Mouse (Mus musculus) liver, embryonic 14.5 days (tissue): ENCODE results near the gene Gm49380. TPM values are rescaled to one million over a fixed set of nuclear protein-coding genes. Genes with fewer than 3 reads are reported as not detected.
A peak's percentile ranks its signal among the peaks of the same experiment; 100 is the strongest.

Experiments
- ATAC-seq: fragments of 200-750 bp; cut with Nextera tagmentation; 2 replicates; pipeline ENCODE4 v1.8.0; 2017; ENCODE audit warnings: moderate number of reproducible peaks, mild to moderate bottlenecking, moderate library complexity; ENCODE audit not compliant: insufficient read depth
- DNase-seq, 3 experiments: peaks; one replicate each; pipeline ENCODE4 v3.0.0-alpha.2; 2012 to 2013; ENCODE audit warnings: low read depth in 3 of 3, low spot score in 3 of 3
- H3K27ac ChIP-seq: fragments of 300-500 bp; sonication (generic); 2 replicates; pipeline ENCODE4 v1.5.1; 2014; ENCODE audit warnings: moderate library complexity, mild to moderate bottlenecking, control low read depth, inconsistent platforms
- H3K27me3 ChIP-seq: fragments of 300-500 bp; sonication (generic); 2 replicates; pipeline ENCODE4 v1.6.1; 2014; ENCODE audit warnings: mild to moderate bottlenecking, low read length, moderate library complexity; ENCODE audit not compliant: control insufficient read depth, insufficient read depth
- H3K36me3 ChIP-seq: fragments of 300-500 bp; sonication (generic); replicated peaks from 2 replicates; pipeline ENCODE4 v1.6.1; 2014; ENCODE audit warnings: low read depth; ENCODE audit not compliant: control insufficient read depth, insufficient read depth
- H3K4me1 ChIP-seq, 2 experiments: fragments of 200-500 bp in 1 of 2; fragments of 300-500 bp in 1 of 2; sonication (generic) in 1 of 2; replicated peaks; 2 replicates each; pipeline ENCODE4 v1.6.1; 2012 to 2014; ENCODE audit warnings: antibody characterized with exemption in 1 of 2, inconsistent platforms in 1 of 2, low read length in 1 of 2; ENCODE audit not compliant: control insufficient read depth in 2 of 2, insufficient read depth in 2 of 2
- H3K4me2 ChIP-seq: fragments of 300-500 bp; sonication (generic); 2 replicates; pipeline ENCODE4 v1.6.1; 2014; ENCODE audit warnings: low read depth, mild to moderate bottlenecking, control low read depth, moderate library complexity
- H3K4me3 ChIP-seq, 2 experiments: fragments of 200-500 bp in 1 of 2; fragments of 300-500 bp in 1 of 2; sonication (generic) in 1 of 2; 2 replicates each; pipeline ENCODE4 v1.5.1; 2012 to 2014; ENCODE audit warnings: low read depth in 2 of 2, low read length in 2 of 2, mild to moderate bottlenecking in 2 of 2, control low read depth in 1 of 2, inconsistent platforms in 1 of 2, moderate library complexity in 1 of 2; ENCODE audit not compliant: insufficient read depth in 1 of 2
- H3K9ac ChIP-seq: fragments of 300-500 bp; sonication (generic); replicated peaks from 2 replicates; pipeline ENCODE4 v1.6.1; 2014; ENCODE audit warnings: mild to moderate bottlenecking, control low read depth, moderate library complexity
- H3K9me3 ChIP-seq: fragments of 300-500 bp; sonication (generic); 2 replicates; pipeline ENCODE4 v1.6.1; 2016; ENCODE audit warnings: low read length, mixed read lengths; ENCODE audit not compliant: control insufficient read depth
- CTCF ChIP-seq: IDR thresholded peaks from 2 replicates; pipeline ENCODE4 v1.5.1; 2016; ENCODE audit warnings: antibody characterized with exemption, low read depth, control low read depth
- EP300 ChIP-seq: IDR thresholded peaks from 2 replicates; pipeline ENCODE4 v1.6.1; 2016; ENCODE audit warnings: antibody characterized with exemption, low read depth
- WGBS: fragments of 180-500 bp; shearing (Covaris S2); extraction: QIAGEN DNeasy Blood & Tissue Kit; methylation state at CpG from one replicate; pipeline ENCODE4 v1.1.7; 2014; ENCODE audit not compliant: insufficient replicate concordance; 5-methylcytosine and 5-hydroxymethylcytosine counted together
- polyA plus RNA-seq, 2 experiments: library from polyadenylated mRNA; depleted of rRNA in 1 of 2; stranded (reverse) in 1 of 2; unstranded in 1 of 2; fragments of >200 nt; fragmentation: Nextera tagmentation in 1 of 2; extraction: Ambion mirVana in 1 of 2; gene quantifications; 2 replicates each; pipeline versions ENCODE4 v1.2.1 to v1.2.3; 2012 to 2014

The Gm49380 gene
- polyA plus RNA-seq, 2 experiments = 0.09 TPM; not detected in 1

GRCm38 (mm10) chr9:44075996-44076763 is 37.1 kb downstream of the Gm49380 start:
- WGBS = 59% methylated on average over 16 of the region's 16 CpGs
- Histone ChIP-seq H3K9ac (no peak overlapping the region), H3K27ac (no peak overlapping the region), H3K9me3 (no peaks in the 10 kb centered on the region), H3K4me3 (no peak overlapping the region), H3K27me3 (peaks cover 2% of the 10 kb centered on the region; the same call in 1 of the 2 replicates), H3K36me3 (no peaks in the 10 kb centered on the region), H3K4me1 (no peaks in the 10 kb centered on the region), H3K4me2 (no peak overlapping the region)
- no peak for ATAC-seq
- no peak for TF ChIP-seq EP300
- TF ChIP-seq CTCF = no peak
- no peak for DNase-seq

- Histone ChIP-seq H3K9ac (no peak overlapping the region), H3K4me2 (no peak overlapping the region), H3K27ac (no peak overlapping the region), H3K27me3 (peaks cover 2% of the 10 kb centered on the region; the same call in 1 of the 2 replicates), H3K36me3 (no peaks in the 10 kb centered on the region), H3K4me1 (no peaks in the 10 kb centered on the region), H3K9me3 (no peaks in the 10 kb centered on the region), H3K4me3 (no peak overlapping the region)
- 65% methylated on average over 24 of the region's 24 CpGs for WGBS
- DNase-seq = no peak
- no peak for ATAC-seq
- TF ChIP-seq EP300 (no peak), CTCF (no peak)
Measured at GRCm38 (mm10) chr9:44075276-44075995, 37.9 kb downstream of the Gm49380 start.

- Histone ChIP-seq H3K4me3 (no peak overlapping the region), H3K9ac (no peak overlapping the region), H3K27ac (no peak overlapping the region), H3K27me3 (peaks cover 2% of the 10 kb centered on the region; the same call in 1 of the 2 replicates), H3K4me2 (no peak overlapping the region), H3K9me3 (no peaks in the 10 kb centered on the region), H3K36me3 (no peaks in the 10 kb centered on the region), H3K4me1 (no peaks in the 10 kb centered on the region)
- ATAC-seq = no peak
- TF ChIP-seq EP300 (no peak), CTCF (peak; percentile 59)
- DNase-seq = peak in 1 of 3 experiments; percentile 20
- 36% methylated on average over 9 of the region's 9 CpGs for WGBS
Measured at GRCm38 (mm10) chr9:44074395-44075275, 38.7 kb downstream of the Gm49380 start.

GRCm38 (mm10) chr9:44073115-44073514 is 40.2 kb downstream of the Gm49380 start:
- Histone ChIP-seq H3K27ac (no peak overlapping the region), H3K4me1 (no peaks in the 10 kb centered on the region), H3K9me3 (no peaks in the 10 kb centered on the region), H3K9ac (no peak overlapping the region), H3K4me3 (no peak overlapping the region), H3K4me2 (no peak overlapping the region), H3K36me3 (no peaks in the 10 kb centered on the region), H3K27me3 (peaks cover 2% of the 10 kb centered on the region; the same call in 1 of the 2 replicates)
- no peak for TF ChIP-seq CTCF
- TF ChIP-seq EP300 = no peak
- WGBS = 52% methylated on average over 5 of the region's 5 CpGs
- DNase-seq = no peak
- ATAC-seq = no peak

GRCm38 (mm10) chr9:44072599-44072915 is 40.7 kb downstream of the Gm49380 start:
- H3K4me1 ChIP-seq = no peaks in the 10 kb centered on the region; a peak in 1 of 4 replicates
- 45% methylated on average over 4 of the region's 4 CpGs for WGBS
- DNase-seq (no peak), ATAC-seq (no peak)
- no peak overlapping the region for H3K4me2 ChIP-seq
- H3K9me3 ChIP-seq = no peaks in the 10 kb centered on the region
- H3K27me3 ChIP-seq = peaks cover 2% of the 10 kb centered on the region; the same call in 1 of the 2 replicates
- H3K4me3 ChIP-seq = no peak overlapping the region
- no peak overlapping the region for H3K27ac ChIP-seq
- H3K36me3 ChIP-seq = no peaks in the 10 kb centered on the region
- TF ChIP-seq CTCF = no peak
- no peak for TF ChIP-seq EP300
- H3K9ac ChIP-seq = no peak overlapping the region
